Mouse (Mus musculus) CH12.LX (cell line): ENCODE results near the gene Hspa4l. TPM values are rescaled to one million over a fixed set of nuclear protein-coding genes. Genes with fewer than 3 reads are reported as not detected.
A peak's percentile ranks its signal among the peaks of the same experiment; 100 is the strongest.

Experiments used
- DNase-seq: peaks from one replicate; pipeline ENCODE4 v3.0.0-alpha.2; 2013; ENCODE audit errors: extremely low read depth
- H3K27ac ChIP-seq: 2 replicates; pipeline ENCODE4 v1.5.1; 2012; ENCODE audit warnings: low read depth, mild to moderate bottlenecking, control low read depth, moderate library complexity; ENCODE audit not compliant: insufficient read depth
- H3K27me3 ChIP-seq: replicated peaks from 2 replicates; pipeline ENCODE3; 2012; ENCODE audit warnings: inconsistent platforms
- H3K36me3 ChIP-seq, 2 experiments: replicated peaks in 1 of 2; 2 replicates each; pipeline versions ENCODE3 to v1.6.1; 2012; ENCODE audit warnings: inconsistent platforms in 1 of 2, low read length in 1 of 2, mild to moderate bottlenecking in 1 of 2, mixed read lengths in 1 of 2, moderate library complexity in 1 of 2; ENCODE audit not compliant: control insufficient read depth in 1 of 2, insufficient read depth in 1 of 2
- H3K4me1 ChIP-seq, 2 experiments: 2 replicates each; pipeline ENCODE4 v1.6.1; 2012; ENCODE audit warnings: inconsistent platforms in 1 of 2, moderate library complexity in 1 of 2; ENCODE audit not compliant: insufficient read depth in 2 of 2, control insufficient read depth in 1 of 2
- H3K4me2 ChIP-seq: 2 replicates; pipeline ENCODE4 v1.6.1; 2012; ENCODE audit warnings: low read depth, mild to moderate bottlenecking, control low read depth; ENCODE audit not compliant: poor library complexity, insufficient read depth, severe bottlenecking
- H3K4me3 ChIP-seq, 3 experiments: fragments of 150-350 bp in 1 of 3; sonication (generic) in 1 of 3; replicated peaks in 1 of 3; 2 replicates each; pipeline versions ENCODE3 to v1.5.1; 2011 to 2012; ENCODE audit warnings: low read depth in 2 of 3, low read length in 2 of 3, mild to moderate bottlenecking in 2 of 3, moderate library complexity in 2 of 3, control low read depth in 1 of 3, improper control_type of control experiment in 1 of 3, inconsistent platforms in 1 of 3, mixed read lengths in 1 of 3; ENCODE audit not compliant: poor library complexity in 1 of 3
- H3K79me2 ChIP-seq: replicated peaks from 2 replicates; pipeline ENCODE4 v1.6.1; 2012; ENCODE audit warnings: mild to moderate bottlenecking, moderate library complexity; ENCODE audit not compliant: control insufficient read depth, poor library complexity, insufficient read depth, severe bottlenecking; ENCODE audit errors: extremely low read depth
- H3K9ac ChIP-seq: 2 replicates; pipeline ENCODE4 v1.6.1; 2012; ENCODE audit warnings: low read depth, mild to moderate bottlenecking, control low read depth, moderate library complexity; ENCODE audit not compliant: insufficient read depth
- H3K9me3 ChIP-seq: replicated peaks from 2 replicates; pipeline ENCODE3; 2012; ENCODE audit warnings: low read length, inconsistent platforms, mixed read lengths
- BHLHE40 ChIP-seq: IDR thresholded peaks from 2 replicates; pipeline ENCODE4 v1.6.1; 2011; ENCODE audit warnings: mild to moderate bottlenecking, low read depth, low read length, improper control_type of control experiment
- CHD1 ChIP-seq: IDR thresholded peaks from 2 replicates; pipeline ENCODE4 v1.6.1; 2012; ENCODE audit warnings: low read depth, low read length, improper control_type of control experiment, inconsistent platforms
- CHD2 ChIP-seq: IDR thresholded peaks from 2 replicates; pipeline ENCODE4 v1.6.1; 2011; ENCODE audit warnings: low read length, improper control_type of control experiment
- CTCF ChIP-seq, 2 experiments: IDR thresholded peaks in 1 of 2; conservative IDR thresholded peaks in 1 of 2; 2 replicates each; pipeline ENCODE4 v1.5.1; 2011 to 2012; ENCODE audit warnings: low read depth in 2 of 2, low read length in 2 of 2, improper control_type of control experiment in 1 of 2, inconsistent platforms in 1 of 2, mild to moderate bottlenecking in 1 of 2, moderate library complexity in 1 of 2
- ELF1 ChIP-seq: IDR thresholded peaks from 2 replicates; pipeline ENCODE4 v1.6.1; 2014; ENCODE audit warnings: low read depth, mild to moderate bottlenecking, inconsistent platforms, low read length, improper control_type of control experiment
- GABPA ChIP-seq: IDR thresholded peaks from 2 replicates; pipeline ENCODE4 v1.6.1; 2012; ENCODE audit warnings: low read depth, low read length, improper control_type of control experiment, inconsistent platforms; ENCODE audit not compliant: insufficient replicate concordance
- HCFC1 ChIP-seq: IDR thresholded peaks from 2 replicates; pipeline ENCODE4 v1.6.1; 2012; ENCODE audit warnings: low read depth, mild to moderate bottlenecking, inconsistent platforms, low read length, improper control_type of control experiment
- IRF4 ChIP-seq: IDR thresholded peaks from 2 replicates; pipeline ENCODE4 v1.6.1; 2014; ENCODE audit warnings: low read depth, mild to moderate bottlenecking, inconsistent platforms, low read length, improper control_type of control experiment
- JUN ChIP-seq: IDR thresholded peaks from 2 replicates; pipeline ENCODE4 v1.6.1; 2011; ENCODE audit warnings: low read depth, mild to moderate bottlenecking, low read length, improper control_type of control experiment, moderate library complexity; ENCODE audit not compliant: insufficient read depth
- MAFK ChIP-seq: IDR thresholded peaks from 2 replicates; pipeline ENCODE4 v1.6.1; 2011; ENCODE audit warnings: low read length, improper control_type of control experiment; ENCODE audit not compliant: insufficient replicate concordance
- MXI1 ChIP-seq: IDR thresholded peaks from 2 replicates; pipeline ENCODE4 v1.6.1; 2011; ENCODE audit warnings: mild to moderate bottlenecking, low read depth, low read length, improper control_type of control experiment
- POLR2A ChIP-seq: IDR thresholded peaks from 2 replicates; pipeline ENCODE4 v1.6.1; 2011; ENCODE audit warnings: low read depth, mild to moderate bottlenecking, improper control_type of control experiment, low read length
- RCOR1 ChIP-seq: conservative IDR thresholded peaks from 2 replicates; pipeline ENCODE4 v1.6.1; 2012; ENCODE audit warnings: low read depth, mild to moderate bottlenecking, inconsistent platforms, low read length, improper control_type of control experiment
- TBP ChIP-seq: conservative IDR thresholded peaks from 2 replicates; pipeline ENCODE4 v1.6.1; 2011; ENCODE audit warnings: low read depth, low read length, improper control_type of control experiment
- USF2 ChIP-seq: conservative IDR thresholded peaks from 2 replicates; pipeline ENCODE4 v1.6.1; 2011; ENCODE audit warnings: low read depth, low read length, improper control_type of control experiment
- ZKSCAN1 ChIP-seq: IDR thresholded peaks from 2 replicates; pipeline ENCODE4 v1.6.1; 2012; ENCODE audit warnings: low read depth, inconsistent platforms, low read length, improper control_type of control experiment, borderline replicate concordance
- ZMIZ1 ChIP-seq: IDR thresholded peaks from 2 replicates; pipeline ENCODE4 v1.6.1; 2012; ENCODE audit warnings: low read depth, mild to moderate bottlenecking, inconsistent platforms, low read length, improper control_type of control experiment
- ZNF384 ChIP-seq: IDR thresholded peaks from 2 replicates; pipeline ENCODE4 v1.6.1; 2012; ENCODE audit warnings: low read depth, low read length, improper control_type of control experiment, inconsistent platforms
- dilution Hi-C: fragments of 300-500 bp; cut with MboI; formaldehyde crosslinking; loops from 2 replicates; pipeline ENCODE4 v1.14.3; 2020; ENCODE audit warnings: low sequenced_read_pairs; ENCODE audit not compliant: extremely low pct_unique_long_range_greater_than_20kb, extremely low pct_ligation_motif_present
- in situ Hi-C: fragments of 300-500 bp; cut with MboI; formaldehyde crosslinking; loops from 3 replicates; pipeline ENCODE4 v1.14.3; 2019; ENCODE audit warnings: low sequenced_read_pairs, low pct_ligation_motif_present, low pct_unique_long_range_greater_than_20kb, mixed read lengths
- polyA plus RNA-seq: library from polyadenylated mRNA; unstranded; fragments of >175 nt; gene quantifications from 2 replicates; pipeline ENCODE4 v1.2.1, GENCODE M21; 2012; ENCODE audit warnings: low read depth; ENCODE audit not compliant: insufficient read length
- total RNA-seq, 2 experiments: library from RNA; depleted of rRNA; stranded (reverse); fragments of 300-350 nt in 1 of 2; fragments of >200 nt in 1 of 2; gene quantifications; 2 replicates each; pipeline ENCODE4 v1.2.3; 2012 to 2014

Gene Hspa4l
- total and polyA plus RNA-seq, 3 experiments = 1.7 to 5.3 (median 2.3) TPM

GRCm38 (mm10) chr3:40761312-40761711 is 17.0 kb downstream of the Hspa4l start (continued):
- TF ChIP-seq CHD1 (no peak), CTCF (conservative IDR thresholded peaks at IDR 0.05 in 1 of 2, IDR thresholded peaks at IDR 0.05 in 1 of 2; ENCODE audit: low read depth in 2 of 2, low read length in 2 of 2) (no peak), POLR2A (no peak), BHLHE40 (0 out of 2 replicates have a peak, but pooled peaks have one; percentile 19), GABPA (no peak), JUN (no peak), CHD2 (no peak), ZMIZ1 (no peak), MXI1 (no peak), HCFC1 (no peak), IRF4 (peak; percentile 29; the same call in 1 of the 2 replicates), TBP (no peak), ZKSCAN1 (no peak), USF2 (no peak), MAFK (no peak), ELF1 (no peak), RCOR1 (no peak), ZNF384 (no peak)

DNA sequence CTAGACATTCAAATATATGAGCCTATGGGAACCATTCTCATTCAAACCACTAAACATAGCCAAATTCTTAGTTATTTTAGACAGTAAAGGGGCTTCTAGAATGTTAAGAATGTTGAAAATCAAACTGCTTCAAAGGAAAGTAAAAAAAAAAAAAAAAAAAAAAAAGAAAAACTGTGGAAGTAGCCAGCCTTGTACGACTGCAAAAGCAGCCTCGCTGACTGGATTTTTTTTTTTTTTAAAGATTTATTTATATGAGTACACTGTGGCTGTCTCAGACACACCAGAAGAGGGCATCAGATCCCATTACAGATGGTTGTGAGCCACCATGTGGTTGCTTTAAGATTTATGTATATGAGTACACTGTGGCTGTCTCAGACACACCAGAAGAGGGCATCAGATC is 49.5 kb downstream of the Hspa4l start:
- Histone ChIP-seq H3K36me3 (peaks cover 0 to 2% of the 10 kb centered on the region in 2 experiments), H3K4me1 (peaks cover 0 to 5% of the 10 kb centered on the region in 2 experiments; a peak in 2 of 4 replicates), H3K27ac (no peak overlapping the region), H3K9ac (no peak overlapping the region), H3K79me2 (no peaks in the 10 kb centered on the region), H3K9me3 (no peaks in the 10 kb centered on the region), H3K4me3 (no peak overlapping the region), H3K4me2 (no peak overlapping the region), H3K27me3 (no peaks in the 10 kb centered on the region)
- no peak for DNase-seq
- in situ Hi-C loops = loop anchor here (25.0 kb wide), 1 partner anchor 194 kb away; no protein-coding TSS in a partner anchor
- dilution Hi-C loops = no loop called here
- TF ChIP-seq RCOR1 (no peak), CTCF (conservative IDR thresholded peaks at IDR 0.05 in 1 of 2, IDR thresholded peaks at IDR 0.05 in 1 of 2; ENCODE audit: low read depth in 2 of 2, low read length in 2 of 2) (peak in 1 of 2 experiments; percentile 54; a peak in 2 of 4 replicates), ZNF384 (peak; percentile 51; the same call in 1 of the 2 replicates), BHLHE40 (no peak)

DNA sequence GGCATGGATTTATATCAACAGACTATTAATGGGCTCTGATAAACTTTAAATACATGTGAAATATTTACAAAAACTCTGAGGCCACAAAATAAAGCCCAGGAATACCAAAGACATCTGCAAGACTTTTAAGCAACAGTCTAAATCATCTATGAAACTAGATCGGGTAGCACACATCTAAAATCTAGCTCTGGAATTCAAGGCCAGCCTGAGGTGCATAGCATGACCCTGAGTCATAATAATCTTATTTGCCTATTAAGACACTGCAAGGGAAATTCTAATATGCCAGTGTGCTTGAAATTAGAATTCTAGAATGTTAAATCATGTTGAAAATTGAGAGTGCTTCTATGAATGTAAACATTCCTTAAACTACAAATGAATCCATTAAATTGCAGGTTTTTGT is 53.8 kb downstream of the Hspa4l start:
- no peaks in the 10 kb centered on the region for H3K27me3 ChIP-seq
- in situ Hi-C loops (loop anchor here (25.0 kb wide), 1 partner anchor 189 kb away; no protein-coding TSS in a partner anchor), dilution Hi-C loops (no loop called here)
- no peak overlapping the region for H3K4me3 ChIP-seq
- peaks cover 3 to 11% of the 10 kb centered on the region in 2 experiments for H3K36me3 ChIP-seq
- DNase-seq = no peak
- no peak overlapping the region for H3K27ac ChIP-seq
- TF ChIP-seq ZKSCAN1 (no peak), JUN (no peak)
- no peak overlapping the region for H3K9ac ChIP-seq
- H3K9me3 ChIP-seq = no peaks in the 10 kb centered on the region
- H3K4me2 ChIP-seq = no peak overlapping the region
- H3K79me2 ChIP-seq = peaks cover 23% of the 10 kb centered on the region
- H3K4me1 ChIP-seq = peaks cover 2 to 28% of the 10 kb centered on the region in 2 experiments; a peak in 3 of 4 replicates
